Mouse (Mus musculus): ENCODE results near the gene Col8a2.

GRCm38 (mm10) chr4:126256967-126257881 lies 29.4 kb upstream of the Col8a2 start:
- no peak for TF ChIP-seq CTCF (conservative IDR thresholded peaks at IDR 0.05; ENCODE audit: low read length)
- no peak for TF ChIP-seq NANOG (IDR thresholded peaks at IDR 0.05; ENCODE audit: borderline replicate concordance, low read length)
